Mouse (Mus musculus) ES-E14 (cell line): ENCODE measurements around the gene Gm10197. TPM values are rescaled to one million over a fixed set of nuclear protein-coding genes. Genes with fewer than 3 reads are reported as not detected.

Source experiments
- DNase-seq: peaks from one replicate; pipeline ENCODE4 v3.0.0-alpha.2; 2013; ENCODE audit warnings: low read depth, low spot score
- H3K27ac ChIP-seq: 2 replicates; pipeline ENCODE4 v1.5.1; 2012; ENCODE audit warnings: low read depth, mild to moderate bottlenecking, low read length, moderate library complexity, mixed read lengths; ENCODE audit not compliant: poor library complexity, insufficient read depth, severe bottlenecking
- H3K36me3 ChIP-seq: 2 replicates; pipeline ENCODE4 v1.6.1; 2012; ENCODE audit warnings: mild to moderate bottlenecking, low read length, moderate library complexity, mixed read lengths; ENCODE audit not compliant: control insufficient read depth, poor library complexity, insufficient read depth, severe bottlenecking
- H3K4me1 ChIP-seq, 2 experiments: fragments of 150-350 bp in 1 of 2; sonication (generic) in 1 of 2; 2 replicates each; pipeline ENCODE4 v1.6.1; 2012; ENCODE audit warnings: low read length in 2 of 2, mild to moderate bottlenecking in 1 of 2, mixed read lengths in 1 of 2; ENCODE audit not compliant: control insufficient read depth in 2 of 2, insufficient read depth in 2 of 2, poor library complexity in 1 of 2
- H3K4me3 ChIP-seq, 2 experiments: fragments of 150-350 bp in 1 of 2; sonication (generic) in 1 of 2; 2 replicates each; pipeline ENCODE4 v1.5.1; 2012; ENCODE audit warnings: low read length in 2 of 2, low read depth in 1 of 2, mild to moderate bottlenecking in 1 of 2, mixed read lengths in 1 of 2; ENCODE audit not compliant: insufficient read depth in 1 of 2, poor library complexity in 1 of 2, severe bottlenecking in 1 of 2
- H3K9ac ChIP-seq: 2 replicates; pipeline ENCODE4 v1.6.1; 2012; ENCODE audit warnings: low read depth, mild to moderate bottlenecking, low read length, mixed read lengths; ENCODE audit not compliant: poor library complexity, insufficient read depth, severe bottlenecking
- H3K9me3 ChIP-seq: fragments of 150-350 bp; sonication (generic); 2 replicates; pipeline ENCODE4 v1.6.1; 2012; ENCODE audit warnings: low read depth, mild to moderate bottlenecking, low read length; ENCODE audit not compliant: control insufficient read depth, insufficient read depth
- CHD2 ChIP-seq: IDR thresholded peaks from 2 replicates; pipeline ENCODE4 v1.6.1; 2014; ENCODE audit warnings: mild to moderate bottlenecking, low read depth, low read length, inconsistent platforms
- HCFC1 ChIP-seq: IDR thresholded peaks from 2 replicates; pipeline ENCODE4 v1.6.1; 2012; ENCODE audit warnings: low read length, inconsistent platforms, borderline replicate concordance; ENCODE audit not compliant: insufficient read depth
- MAFK ChIP-seq: IDR thresholded peaks from 2 replicates; pipeline ENCODE4 v1.6.1; 2014; ENCODE audit warnings: mild to moderate bottlenecking, low read depth, low read length, inconsistent platforms; ENCODE audit not compliant: insufficient read depth
- ZC3H11A ChIP-seq: IDR thresholded peaks from 2 replicates; pipeline ENCODE4 v1.6.1; 2012; ENCODE audit warnings: low read depth, mild to moderate bottlenecking, inconsistent platforms, low read length, borderline replicate concordance
- ZNF384 ChIP-seq: IDR thresholded peaks from 2 replicates; pipeline ENCODE4 v1.6.1; 2012; ENCODE audit warnings: low read depth, low read length, inconsistent platforms
- in situ Hi-C, 2 experiments: fragments of 600-800 bp; cut with MboI; formaldehyde crosslinking; loops; one replicate each; pipeline ENCODE4 v1.15.1; 2025; ENCODE audit warnings: low sequenced_read_pairs in 2 of 2, inconsistent platforms in 1 of 2; ENCODE audit not compliant: unreplicated experiment in 2 of 2
- total RNA-seq: library from RNA; depleted of rRNA; stranded (reverse); fragments of 300-350 nt; gene quantifications from 2 replicates; pipeline ENCODE4 v1.2.3, GENCODE M21; 2012; rRNA removed

The Gm10197 gene
- total RNA-seq = not detected in 2 replicates

GRCm38 (mm10) chr19:53371666-53372065 lies at the start of gene Gm10197:
Gm10197 (minus strand) TSS chr19:53371766.
- no peak for TF ChIP-seq ZNF384
- TF ChIP-seq HCFC1 = no peak
- TF ChIP-seq MAFK = no peak
- no peak for TF ChIP-seq ZC3H11A
- no peak for TF ChIP-seq CHD2

GRCm38 (mm10) chr19:53420924-53421582 lies 49.5 kb upstream of the Gm10197 start:
- H3K4me3 ChIP-seq = peak overlapping the region; percentile 52 to 60
- TF ChIP-seq ZNF384 (no peak), CHD2 (peak; percentile 90)

More at GRCm38 (mm10) chr19:53371666-53372065, at the start of gene Gm10197:
- Histone ChIP-seq H3K4me1 (peaks cover 0 to 11% of the 10 kb centered on the region in 2 experiments; a peak in 2 of 4 replicates), H3K27ac (no peak within 1 kb of the TSS), H3K9ac (no peak within 1 kb of the TSS), H3K9me3 (no peaks in the 10 kb centered on the region), H3K4me3 (no peak within 1 kb of the TSS), H3K36me3 (peaks cover 10% of the 10 kb centered on the region)
- in situ Hi-C loops = no loop called here
- DNase-seq = no peak

GRCm38 (mm10) chr19:53419834-53420233 lies 48.3 kb upstream of the Gm10197 start:
- in situ Hi-C loops = loop anchor here in 1 of 2 experiments (10.0 kb wide), 1 partner anchor 145 kb away; no protein-coding TSS in a partner anchor
- Histone ChIP-seq H3K9me3 (no peaks in the 10 kb centered on the region), H3K4me3 (no peak overlapping the region), H3K27ac (no peak overlapping the region), H3K9ac (no peak overlapping the region), H3K4me1 (peaks cover 7 to 15% of the 10 kb centered on the region in 2 experiments; a peak in 3 of 4 replicates), H3K36me3 (no peaks in the 10 kb centered on the region)
- peak; percentile 92 for DNase-seq
- TF ChIP-seq MAFK (no peak), CHD2 (no peak), ZC3H11A (0 out of 2 replicates have a peak, but pooled peaks have one; percentile 47), ZNF384 (0 out of 2 replicates have a peak, but pooled peaks have one; percentile 20), HCFC1 (no peak)

More at GRCm38 (mm10) chr19:53420924-53421582, 49.5 kb upstream of the Gm10197 start:
- Histone ChIP-seq H3K36me3 (no peaks in the 10 kb centered on the region), H3K4me1 (peaks cover 5 to 15% of the 10 kb centered on the region in 2 experiments; a peak in 3 of 4 replicates), H3K9ac (peak overlapping the region; percentile 71), H3K27ac (peak overlapping the region; percentile 73), H3K9me3 (no peaks in the 10 kb centered on the region)
- in situ Hi-C loops = loop anchor here in 1 of 2 experiments (10.0 kb wide), 1 partner anchor 144 kb away; no protein-coding TSS in a partner anchor
- peak; percentile 81 for DNase-seq

GRCm38 (mm10) chr19:53415198-53415597 lies 43.6 kb upstream of the Gm10197 start:
- H3K27ac ChIP-seq = no peak overlapping the region
- no peaks in the 10 kb centered on the region for H3K36me3 ChIP-seq
- no peaks in the 10 kb centered on the region for H3K9me3 ChIP-seq
- DNase-seq = no peak
- peak overlapping the region; percentile 21; the same call in 1 of the 2 replicates for H3K9ac ChIP-seq
- in situ Hi-C loops = no loop called here
- peaks cover 12 to 29% of the 10 kb centered on the region in 2 experiments for H3K4me1 ChIP-seq
- TF ChIP-seq MAFK (no peak), HCFC1 (no peak), ZNF384 (no peak), CHD2 (no peak), ZC3H11A (no peak)
- peak overlapping the region; percentile 18 to 46; a peak in 3 of 4 replicates for H3K4me3 ChIP-seq
